8 mouse cellular contexts compared by ENCODE assay signal in the genomic region with DNA sequence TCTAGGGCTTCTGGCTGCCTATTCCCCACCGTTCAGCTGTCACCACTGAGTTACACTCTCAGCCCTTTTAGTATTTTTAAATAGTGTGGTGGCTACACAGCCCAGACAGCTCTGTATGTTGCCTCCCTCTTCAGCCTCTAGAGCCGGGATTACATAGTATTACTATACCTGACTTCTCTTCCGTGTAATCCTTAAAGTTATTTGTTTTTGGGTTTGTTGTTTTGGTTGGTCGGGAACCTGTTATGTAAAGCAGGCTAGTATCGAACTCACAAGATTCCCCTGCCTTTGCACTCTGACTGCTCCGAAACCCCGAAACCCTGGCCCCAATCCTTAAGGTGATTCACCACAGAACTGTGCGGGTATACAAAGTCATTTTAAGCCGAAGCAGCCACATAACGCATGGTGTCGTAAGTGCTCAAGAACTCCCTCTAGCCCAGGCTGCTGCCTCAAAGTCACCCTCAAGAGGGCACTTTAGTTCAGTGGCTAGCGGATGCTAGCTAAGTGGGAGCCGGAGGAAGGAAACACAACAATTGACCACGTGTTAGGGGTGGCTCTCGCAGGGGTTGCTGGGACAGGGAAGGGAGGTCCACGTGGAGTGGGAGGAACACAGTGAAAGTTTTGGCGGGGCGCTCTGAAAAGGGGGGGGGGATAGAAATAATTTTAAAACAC. TPM values are rescaled to one million over a fixed set of nuclear protein-coding genes. Genes with fewer than 3 reads are reported as not detected.
A peak's percentile ranks its signal among the peaks of the same experiment; 100 is the strongest.
DNase-seq lines count a peak whose midpoint lies in the region; ATAC-seq and TF ChIP-seq lines count a peak whose summit lies in the region.

No protein-coding gene starts in this region.

- H3K27me3 ChIP-seq in C2C12 (ENCODE audit: control insufficient read depth, insufficient read depth, insufficient read length) = no peaks in the 10 kb centered on the region
- H3K27me3 ChIP-seq in embryonic facial prominence, embryonic 13.5 days = no peaks in the 10 kb centered on the region
- no peaks in the 10 kb centered on the region for H3K27me3 ChIP-seq in heart, adult 2 months (ENCODE audit: control insufficient read depth, insufficient read depth, low read length)
- no peaks in the 10 kb centered on the region for H3K27me3 ChIP-seq in kidney, adult 2 months (replicated peaks; ENCODE audit: control insufficient read depth, insufficient read depth, low read length)
- H3K27me3 ChIP-seq in liver, adult 2 months (ENCODE audit: control insufficient read depth, insufficient read depth, low read length) = no peaks in the 10 kb centered on the region

- TF ChIP-seq CTCF in C2C12 (IDR thresholded peaks at IDR 0.05; ENCODE audit: control insufficient read depth, insufficient read depth, insufficient read length) = peak; percentile 67
- TF ChIP-seq CTCF in heart, adult 2 months (IDR thresholded peaks at IDR 0.05) = peak; percentile 84
- TF ChIP-seq CTCF in kidney, adult 2 months (conservative IDR thresholded peaks at IDR 0.05; ENCODE audit: insufficient read depth, insufficient read length, low read depth, low read length) = peak; percentile 84
- peak; percentile 75 for TF ChIP-seq CTCF in liver, adult 2 months (IDR thresholded peaks at IDR 0.05; ENCODE audit: low read depth, low read length)

- TF ChIP-seq EP300 in heart, adult 2 months (IDR thresholded peaks at IDR 0.05; ENCODE audit: insufficient read depth, low read depth, low read length) = peak; percentile 100

- 11% methylated on average over 18 of the region's 18 CpGs for WGBS in embryonic facial prominence, embryonic 13.5 days
- WGBS in heart, adult 2 months = 6% methylated on average over 18 of the region's 18 CpGs
- WGBS in kidney, adult 2 months = 3% methylated on average over 18 of the region's 18 CpGs
- WGBS in liver, adult 2 months = 3% methylated on average over 18 of the region's 18 CpGs

- peak; percentile 82 for ATAC-seq in embryonic facial prominence, embryonic 13.5 days (ENCODE audit: insufficient number of reproducible peaks, insufficient read depth, low FRiP score, low TSS enrichment, low read depth)

- H3K36me3 ChIP-seq in C2C12 (ENCODE audit: control insufficient read depth, insufficient read depth) = no peaks in the 10 kb centered on the region
- no peaks in the 10 kb centered on the region for H3K36me3 ChIP-seq in embryonic facial prominence, embryonic 13.5 days
- peaks cover 9% of the 10 kb centered on the region for H3K36me3 ChIP-seq in heart, adult 2 months (ENCODE audit: control insufficient read depth, insufficient read depth, low read length)
- H3K36me3 ChIP-seq in kidney, adult 2 months (ENCODE audit: control insufficient read depth, insufficient read depth, low read length) = no peaks in the 10 kb centered on the region
- H3K36me3 ChIP-seq in liver, adult 2 months (ENCODE audit: control insufficient read depth, insufficient read depth, low read length) = no peaks in the 10 kb centered on the region

- intact Hi-C loops in heart, adult 2 months (cut with DNase I) = loop anchor here (1.0 kb wide), 1 partner anchor 71 kb away; no protein-coding TSS in a partner anchor

- peak overlapping the region; percentile 43 for H3K4me3 ChIP-seq in C2C12 (ENCODE audit: insufficient read depth, poor library complexity, severe bottlenecking)
- peak overlapping the region; percentile 52 for H3K4me3 ChIP-seq in embryonic facial prominence, embryonic 13.5 days
- H3K4me3 ChIP-seq in heart, adult 2 months = peak overlapping the region; percentile 61; the same call in 1 of the 2 replicates
- H3K4me3 ChIP-seq in kidney, adult 2 months (ENCODE audit: insufficient read depth, low read depth, low read length) = peak overlapping the region; percentile 60
- peak overlapping the region; percentile 33 for H3K4me3 ChIP-seq in liver, adult 2 months (ENCODE audit: insufficient read depth, low read depth, low read length)

- peaks cover 2% of the 10 kb centered on the region for H3K79me2 ChIP-seq in C2C12 (ENCODE audit: control insufficient read depth, insufficient read depth)
- no peaks in the 10 kb centered on the region for H3K79me2 ChIP-seq in heart, adult 2 months (replicated peaks; ENCODE audit: control insufficient read depth, insufficient read depth, low read length)
- H3K79me2 ChIP-seq in liver, adult 2 months (ENCODE audit: control insufficient read depth, insufficient read depth, low read length) = no peaks in the 10 kb centered on the region

- H3K9ac ChIP-seq in embryonic facial prominence, embryonic 13.5 days = peak overlapping the region; percentile 77
- H3K9ac ChIP-seq in heart, adult 2 months (ENCODE audit: low read depth, low read length) = peak overlapping the region; percentile 63
- H3K9ac ChIP-seq in liver, adult 2 months (ENCODE audit: low read depth, low read length) = peak overlapping the region; percentile 69

- H3K9me3 ChIP-seq in embryonic facial prominence, embryonic 13.5 days = no peaks in the 10 kb centered on the region

- H3ac ChIP-seq in C2C12 (ENCODE audit: control insufficient read depth, insufficient read length, low read depth) = peak overlapping the region; percentile 33

- no peaks in the 10 kb centered on the region for H3K79me3 ChIP-seq in C2C12 (ENCODE audit: low read depth)

- peaks cover 50% of the 10 kb centered on the region for H3K4me1 ChIP-seq in embryonic facial prominence, embryonic 13.5 days
- peaks cover 31% of the 10 kb centered on the region for H3K4me1 ChIP-seq in heart, adult 2 months (ENCODE audit: control insufficient read depth, insufficient read depth, low read length)
- peaks cover 23% of the 10 kb centered on the region for H3K4me1 ChIP-seq in kidney, adult 2 months (ENCODE audit: control insufficient read depth, insufficient read depth, low read length)
- H3K4me1 ChIP-seq in liver, adult 2 months (ENCODE audit: control insufficient read depth, insufficient read depth, low read length) = peaks cover 26% of the 10 kb centered on the region

- peak; percentile 83 for DNase-seq in adrenal gland, postnatal 25 days
- DNase-seq in heart, adult 2 months = peak; percentile 91 to 94
- DNase-seq in kidney, adult 2 months = peak; percentile 96
- peak; percentile 95 for DNase-seq in liver, adult 2 months (ENCODE audit: extremely low read depth, low read depth, low spot score)
- DNase-seq in monocyte, adult 2 months (ENCODE audit: low read depth in 1 of 2, low spot score in 2 of 2) = peak; percentile 77 to 80
- DNase-seq in spleen, postnatal 4 days (ENCODE audit: low spot score in 2 of 2) = peak; percentile 84 to 86

- peak overlapping the region; percentile 92 for H3K4me2 ChIP-seq in embryonic facial prominence, embryonic 13.5 days

- H3K27ac ChIP-seq in embryonic facial prominence, embryonic 13.5 days = peak overlapping the region; percentile 79
- H3K27ac ChIP-seq in heart, adult 2 months = peak overlapping the region; percentile 99
- H3K27ac ChIP-seq in kidney, adult 2 months (ENCODE audit: insufficient read depth, low read depth, low read length) = peak overlapping the region; percentile 81
- peak overlapping the region; percentile 93 for H3K27ac ChIP-seq in liver, adult 2 months (replicated peaks; ENCODE audit: insufficient read depth, low read depth, low read length)

- TF ChIP-seq POLR2A in heart, adult 2 months (IDR thresholded peaks at IDR 0.05; ENCODE audit: insufficient read depth, low read depth, low read length) = peak; percentile 89
- no peak for TF ChIP-seq POLR2A in kidney, adult 2 months (IDR thresholded peaks at IDR 0.05; ENCODE audit: low read depth, low read length)
- no peak for TF ChIP-seq POLR2A in liver, adult 2 months (IDR thresholded peaks at IDR 0.05; ENCODE audit: extremely low read depth, insufficient read depth, low read length)

RNA-seq across cellular contexts. Expression of gene Msl1, which starts 6.6 kb away (rescaled TPM):
- 40.5 TPM for polyA plus RNA-seq in C2C12 (2012; fragmentation: generic; extraction: Trizol)
- 109 and 113 TPM in 2 replicates for total RNA-seq in adrenal gland, postnatal 25 days (2021)
- 31.5 and 33.0 TPM in 2 replicates for polyA plus RNA-seq in embryonic facial prominence, embryonic 13.5 days (2015; fragmentation: Nextera tagmentation; extraction: Ambion mirVana)
- 10 to 100 TPM; 68.9 to 75.3 TPM for total RNA-seq in heart, adult 2 months (2021)
- polyA plus RNA-seq in heart, adult 2 months (2012; rRNA removed) = 21.9 and 44.4 TPM in 2 replicates
- 23.5 and 24.5 TPM in 2 replicates for polyA plus RNA-seq in kidney, adult 2 months (2012; rRNA removed)
- 15.5 and 17.7 TPM in 2 replicates for total RNA-seq in liver, adult 2 months (2014; rRNA removed)
- polyA plus RNA-seq in liver, adult 2 months (2012; rRNA removed) = 17.0 and 17.2 TPM in 2 replicates

RNA-seq across cellular contexts. Expression of gene Nr1d1, which starts 13.6 kb away (rescaled TPM):
- 22.3 TPM for polyA plus RNA-seq in C2C12 (2012; fragmentation: generic; extraction: Trizol)
- 234 and 238 TPM in 2 replicates for total RNA-seq in adrenal gland, postnatal 25 days (2021)
- 1.4 and 1.5 TPM in 2 replicates for polyA plus RNA-seq in embryonic facial prominence, embryonic 13.5 days (2015; fragmentation: Nextera tagmentation; extraction: Ambion mirVana)
- 100 to 1,000 TPM in 1 of 2 experiments, 10 to 100 TPM in 1; 35.5 to 111 TPM for total RNA-seq in heart, adult 2 months (2021)
- 190 and 208 TPM in 2 replicates for polyA plus RNA-seq in heart, adult 2 months (2012; rRNA removed)
- 140 and 155 TPM in 2 replicates for polyA plus RNA-seq in kidney, adult 2 months (2012; rRNA removed)
- 19.0 and 45.4 TPM in 2 replicates for total RNA-seq in liver, adult 2 months (2014; rRNA removed)
- 75.4 and 106 TPM in 2 replicates for polyA plus RNA-seq in liver, adult 2 months (2012; rRNA removed)

RNA-seq across cellular contexts. Expression of gene Casc3, which starts 16.0 kb away (rescaled TPM):
- polyA plus RNA-seq in C2C12 (2012; fragmentation: generic; extraction: Trizol) = 24.4 TPM
- 37.2 and 41.5 TPM in 2 replicates for total RNA-seq in adrenal gland, postnatal 25 days (2021)
- polyA plus RNA-seq in embryonic facial prominence, embryonic 13.5 days (2015; fragmentation: Nextera tagmentation; extraction: Ambion mirVana) = 39.0 and 40.3 TPM in 2 replicates
- total RNA-seq in heart, adult 2 months (2021) = 10 to 100 TPM; 18.7 to 20.7 TPM
- 17.5 and 25.2 TPM in 2 replicates for polyA plus RNA-seq in heart, adult 2 months (2012; rRNA removed)
- 21.0 and 24.5 TPM in 2 replicates for polyA plus RNA-seq in kidney, adult 2 months (2012; rRNA removed)
- total RNA-seq in liver, adult 2 months (2014; rRNA removed) = 3.6 and 6.6 TPM in 2 replicates
- 11.2 and 12.5 TPM in 2 replicates for polyA plus RNA-seq in liver, adult 2 months (2012; rRNA removed)

RNA-seq across cellular contexts. Expression of gene Rapgefl1, which starts 47.9 kb away (rescaled TPM):
- 0.66 TPM for polyA plus RNA-seq in C2C12 (2012; fragmentation: generic; extraction: Trizol)
- total RNA-seq in adrenal gland, postnatal 25 days (2021) = 0.52 and 0.70 TPM in 2 replicates
- polyA plus RNA-seq in embryonic facial prominence, embryonic 13.5 days (2015; fragmentation: Nextera tagmentation; extraction: Ambion mirVana) = 3.9 and 4.7 TPM in 2 replicates
- total RNA-seq in heart, adult 2 months (2021) = under 1 TPM; 0.50 to 0.77 TPM
- 2.8 and 3.0 TPM in 2 replicates for polyA plus RNA-seq in heart, adult 2 months (2012; rRNA removed)
- polyA plus RNA-seq in kidney, adult 2 months (2012; rRNA removed) = 4.2 and 4.7 TPM in 2 replicates
- total RNA-seq in liver, adult 2 months (2014; rRNA removed) = 0.13 and 0.18 TPM in 2 replicates
- 1.4 and 1.9 TPM in 2 replicates for polyA plus RNA-seq in liver, adult 2 months (2012; rRNA removed)

RNA-seq across cellular contexts. Expression of gene Thra, which starts 48.2 kb away (rescaled TPM):
- polyA plus RNA-seq in C2C12 (2012; fragmentation: generic; extraction: Trizol) = 28.1 TPM
- total RNA-seq in adrenal gland, postnatal 25 days (2021) = 82.5 and 89.4 TPM in 2 replicates
- polyA plus RNA-seq in embryonic facial prominence, embryonic 13.5 days (2015; fragmentation: Nextera tagmentation; extraction: Ambion mirVana) = 46.5 and 47.3 TPM in 2 replicates
- total RNA-seq in heart, adult 2 months (2021) = 100 to 1,000 TPM; 103 to 105 TPM
- 89.4 and 104 TPM in 2 replicates for polyA plus RNA-seq in heart, adult 2 months (2012; rRNA removed)
- polyA plus RNA-seq in kidney, adult 2 months (2012; rRNA removed) = 92.7 and 97.2 TPM in 2 replicates
- total RNA-seq in liver, adult 2 months (2014; rRNA removed) = 5.5 and 8.9 TPM in 2 replicates
- polyA plus RNA-seq in liver, adult 2 months (2012; rRNA removed) = 13.6 and 14.9 TPM in 2 replicates

Comparison
In these comparisons a context has a peak if more than half of its experiments do, and no peak if none do; other contexts are left out.
1. Peak in every context shown above with its lines: DNase-seq, ATAC-seq, H3K4me3 ChIP-seq and H3K27ac ChIP-seq.